Mouse (Mus musculus) stomach, postnatal 0 days (tissue): Measurements from ENCODE around the gene Cry2.

Experiments used
- CTCF ChIP-seq: IDR thresholded peaks from 2 replicates; pipeline ENCODE4 v1.5.1; 2016; ENCODE audit warnings: antibody characterized with exemption, low read depth, mild to moderate bottlenecking, moderate library complexity
- EP300 ChIP-seq: optimal IDR thresholded peaks from 2 replicates; pipeline ENCODE3; 2016; ENCODE audit warnings: antibody characterized with exemption

DNA sequence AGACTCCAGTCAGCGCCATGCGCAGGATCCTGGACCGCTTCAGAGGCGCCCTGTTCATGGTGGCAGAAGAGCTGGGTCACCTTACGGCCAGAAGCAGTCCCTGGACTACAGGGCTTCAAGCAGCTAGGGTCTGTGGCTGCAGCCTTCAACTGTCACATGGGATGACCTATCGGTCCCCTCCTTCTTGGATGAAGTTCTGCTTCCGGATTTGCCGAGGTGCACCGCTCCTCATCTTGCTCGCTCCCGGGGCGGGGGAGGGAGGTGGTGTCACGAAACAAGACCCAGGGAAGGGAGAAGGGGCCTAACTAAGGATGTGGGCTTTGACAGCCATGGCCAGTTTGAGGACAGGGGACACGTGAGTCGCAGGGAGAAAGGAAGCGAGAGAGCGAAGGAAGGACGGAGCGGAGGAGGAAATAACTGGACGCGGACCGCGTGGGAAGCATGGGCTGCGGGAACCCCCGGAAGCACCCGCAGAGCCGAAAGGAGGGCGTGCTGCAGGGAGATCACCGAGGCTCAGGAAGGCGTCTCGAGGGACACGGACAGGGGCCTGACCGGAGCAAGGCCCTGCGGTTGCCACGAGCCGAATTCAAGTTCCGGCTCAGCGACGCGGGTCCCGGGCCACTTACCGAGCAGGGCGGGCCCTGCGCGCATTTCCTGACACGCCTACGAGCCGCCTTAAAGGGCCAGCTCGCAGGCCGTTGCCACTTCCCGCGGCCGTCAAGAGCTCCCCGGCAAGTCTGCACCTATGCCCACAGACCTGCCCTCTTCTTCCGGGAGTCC is 25.5 kb upstream of the Cry2 start:
- TF ChIP-seq CTCF (no peak), EP300 (no peak)
